Mouse (Mus musculus): ENCODE data around the gene Olfr281.

Olfr281 gene

DNA sequence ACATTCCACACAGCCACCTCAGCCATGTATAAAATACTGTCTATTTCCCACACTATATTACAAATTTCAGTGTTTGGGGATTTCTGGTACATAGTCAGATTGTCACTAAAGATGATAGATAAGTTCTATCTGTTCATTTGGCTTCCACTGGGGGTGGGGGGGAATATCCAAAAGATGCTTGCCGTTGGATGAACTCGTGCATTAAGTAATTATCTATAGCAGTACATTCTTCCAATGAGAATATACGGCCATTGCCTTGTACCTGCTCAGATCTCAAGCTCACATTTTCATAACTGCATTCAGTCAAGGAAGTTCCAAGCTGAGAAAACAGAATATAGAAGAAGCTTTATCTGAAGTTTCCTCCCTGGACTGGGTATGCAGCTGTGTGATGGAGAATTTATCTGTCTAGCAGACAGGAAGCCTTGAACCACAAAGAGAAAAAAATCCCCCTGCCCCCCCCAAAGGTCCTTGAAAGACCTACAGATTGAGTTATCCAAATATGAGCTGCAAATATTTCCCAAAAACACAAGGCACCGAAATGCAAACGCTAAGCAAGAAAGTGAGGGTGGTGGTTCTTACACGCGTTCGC lies 34.1 kb downstream of the Olfr281 start:
- no peak for DNase-seq

DNA sequence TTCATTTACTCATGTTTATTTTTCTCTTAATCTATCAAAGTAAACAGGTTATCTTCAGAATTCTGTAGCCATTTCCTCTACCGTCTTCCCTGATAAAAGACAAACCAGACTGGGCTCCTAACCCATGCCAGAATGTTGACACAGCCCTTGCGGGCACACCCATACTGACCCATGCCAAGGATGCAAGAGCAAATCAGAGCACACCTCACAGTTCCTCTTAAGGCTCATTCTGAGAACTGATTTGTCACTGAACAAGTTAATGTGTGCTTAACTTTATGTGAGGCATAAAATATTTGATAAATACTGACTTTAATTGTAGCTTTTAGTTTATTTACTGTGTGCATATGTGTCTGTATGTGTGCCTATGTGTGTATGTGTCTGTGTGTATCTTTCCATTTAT lies 38.9 kb downstream of the Olfr281 start:
- no peak for DNase-seq

DNA sequence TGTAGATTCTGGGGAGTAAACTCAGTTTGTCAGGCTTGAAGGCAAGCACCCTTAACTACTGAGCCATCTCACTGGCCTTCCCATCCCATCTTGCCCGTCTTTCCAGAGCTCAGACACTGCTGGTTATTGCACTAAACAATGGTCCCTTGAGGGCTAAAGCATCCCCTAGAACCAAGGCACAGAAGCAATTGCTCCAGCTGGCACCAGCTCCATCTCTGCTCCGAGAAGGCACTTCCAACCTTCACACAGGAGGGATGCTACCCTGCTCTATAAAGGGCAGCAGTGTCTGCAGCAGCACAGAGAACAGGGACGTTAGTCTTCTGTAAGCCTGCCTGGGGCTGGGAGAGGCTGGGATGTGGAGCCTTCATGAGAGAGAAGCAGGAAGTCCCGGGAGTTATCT lies 39.7 kb downstream of the Olfr281 start, which contains the start of gene Olfr279:
TSS of gene Olfr279 (plus strand) at position 301 of the 400 bp plus-strand sequence.
- no peak for DNase-seq

DNA sequence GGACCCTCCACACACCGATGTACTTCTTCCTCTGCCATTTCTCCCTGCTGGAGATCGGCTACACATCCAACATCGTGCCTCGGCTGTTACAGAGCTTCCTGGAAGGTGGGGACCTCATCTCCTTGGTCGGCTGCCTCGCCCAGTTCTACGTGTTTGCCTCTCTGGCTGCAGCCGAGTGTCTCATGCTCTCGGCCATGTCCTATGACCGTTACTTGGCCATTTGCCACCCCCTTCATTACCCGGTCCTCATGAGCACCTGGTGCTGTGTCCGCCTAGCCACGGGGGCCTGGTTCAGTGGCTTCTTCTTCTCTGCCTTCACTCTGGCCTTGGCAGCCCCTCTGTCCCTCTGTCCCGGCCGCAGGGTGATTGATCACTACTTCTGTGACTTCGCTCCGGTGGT lies 45.2 kb downstream of the Olfr281 start:
- DNase-seq: no peak

DNA sequence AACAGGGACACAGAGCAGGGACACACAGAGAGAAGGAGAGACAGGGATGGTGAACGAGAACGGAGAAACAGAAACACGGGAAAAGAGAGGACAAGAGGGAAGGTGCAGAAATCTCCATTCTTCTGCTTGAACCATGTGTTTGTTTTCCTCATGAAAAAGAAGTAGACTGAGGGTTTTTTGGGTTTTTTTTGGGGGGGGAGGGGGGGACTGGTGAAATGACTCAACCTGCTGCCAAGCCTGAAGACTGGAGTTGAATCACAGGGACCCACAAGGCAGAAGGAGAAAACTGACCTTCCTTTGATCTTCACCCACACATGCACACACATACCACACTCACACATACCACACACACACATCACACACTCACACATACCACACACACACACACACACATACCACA lies 50.9 kb downstream of the Olfr281 start:
- no peak for DNase-seq

DNA sequence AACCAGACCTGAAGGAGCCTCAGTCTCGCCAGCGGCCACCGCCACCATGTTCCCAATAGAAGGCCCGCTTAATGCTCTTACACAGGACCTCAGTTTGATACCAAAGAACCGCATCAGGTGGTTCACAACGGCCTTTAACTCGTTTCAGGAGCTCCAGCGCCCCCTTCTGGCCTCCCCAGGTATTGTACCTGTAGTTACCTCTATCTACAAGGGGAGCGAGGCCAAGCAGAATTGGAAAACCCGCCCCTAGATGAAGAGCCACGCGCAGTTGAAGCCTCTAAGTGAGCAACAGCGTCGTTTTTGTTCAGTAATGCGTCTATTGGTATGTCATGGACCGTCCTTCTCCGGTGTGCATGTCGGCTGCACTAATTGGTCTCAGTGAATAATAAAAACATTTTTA lies 52.1 kb downstream of the Olfr281 start:
- peak; percentile 45 to 82 for DNase-seq

DNA sequence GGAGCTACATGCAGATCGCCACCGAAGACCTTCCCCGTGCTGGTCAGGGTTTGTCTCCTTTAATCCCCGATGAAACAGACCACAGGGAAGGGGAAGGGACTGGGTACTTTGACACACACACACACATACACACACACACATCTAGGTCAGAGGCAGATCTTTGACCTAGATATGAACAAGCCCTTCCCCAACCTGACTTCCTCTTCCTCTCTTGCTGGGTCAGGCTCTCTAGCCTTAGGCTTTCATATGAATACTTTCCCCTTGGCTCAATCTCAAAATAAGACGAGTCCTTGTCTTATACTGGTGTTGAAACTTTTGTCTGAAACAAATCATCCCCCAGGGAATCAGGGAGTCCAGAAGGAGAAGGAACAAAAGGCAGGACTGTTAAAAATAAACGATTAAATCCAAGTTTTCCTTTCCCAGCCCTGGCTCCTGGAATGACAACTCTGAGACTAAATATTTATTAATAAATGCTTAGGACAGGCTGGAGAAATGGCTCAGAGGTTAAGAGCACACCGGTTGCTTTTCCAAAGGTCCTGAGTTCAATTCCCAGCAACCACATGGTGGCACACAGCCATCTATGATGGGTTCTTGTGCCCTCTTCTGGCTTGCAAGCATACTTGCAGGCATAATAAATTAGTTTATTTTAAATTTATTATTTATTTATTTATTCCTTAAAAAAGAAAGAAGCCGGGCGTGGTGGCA lies 54.0 kb downstream of the Olfr281 start:
- no peak for DNase-seq

DNA sequence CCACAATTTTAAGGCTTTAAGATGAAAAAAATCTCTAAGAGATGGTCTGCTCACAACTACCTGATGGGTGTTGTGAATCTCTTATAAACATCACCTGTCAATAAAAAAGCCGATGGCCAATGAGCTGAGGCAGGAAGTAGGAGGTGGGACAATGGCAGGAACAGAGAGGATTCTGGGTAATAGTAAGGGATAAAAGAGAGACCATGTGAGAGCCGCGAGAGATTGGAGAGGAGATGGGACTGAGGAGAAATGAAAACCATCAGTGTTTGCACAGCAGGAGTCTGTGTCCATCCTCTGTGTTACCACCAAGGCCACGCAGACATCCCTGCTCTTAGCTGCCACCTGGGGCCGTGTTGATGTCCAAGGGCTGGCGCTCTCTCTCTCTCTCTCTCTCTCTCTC lies 54.9 kb downstream of the Olfr281 start:
- DNase-seq: no peak

DNA sequence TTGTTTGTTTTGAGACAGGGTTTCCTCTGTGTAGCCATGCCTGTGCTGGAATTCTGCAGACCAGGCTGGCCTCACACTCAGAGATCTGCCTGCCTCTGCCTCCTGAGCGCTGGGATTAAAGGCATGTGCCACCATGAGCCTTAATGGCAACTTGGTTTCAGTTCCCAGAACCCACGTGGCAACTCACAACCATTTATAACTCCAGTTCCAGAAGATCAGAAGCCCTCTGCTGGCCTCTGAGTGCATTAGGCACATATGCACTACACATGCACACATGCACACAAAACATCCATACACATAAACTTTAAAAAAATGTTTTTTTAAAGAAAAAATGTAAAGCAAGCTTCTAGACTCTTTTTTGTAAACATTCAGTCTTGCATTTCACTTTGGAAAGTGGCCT lies 57.0 kb downstream of the Olfr281 start:
- DNase-seq: no peak

Data from spleen, adult 18-20 months (tissue).